Mouse (Mus musculus) testis, adult 2 months (tissue): ENCODE measurements around the gene Ldlrad3.

Experiments used
- CTCF ChIP-seq: fragments of 200-500 bp; IDR thresholded peaks from 2 replicates; pipeline ENCODE4 v1.5.1; 2012; ENCODE audit warnings: low read depth, mild to moderate bottlenecking, inconsistent platforms, low read length, moderate library complexity; ENCODE audit not compliant: control insufficient read depth, insufficient read depth, insufficient replicate concordance
- POLR2A ChIP-seq: fragments of 200-500 bp; IDR thresholded peaks from 2 replicates; pipeline ENCODE4 v1.6.1; 2012; ENCODE audit warnings: low read depth, mild to moderate bottlenecking, inconsistent platforms, low read length, moderate library complexity; ENCODE audit not compliant: control insufficient read depth

GRCm38 (mm10) chr2:101992574-101993310 lies 193.4 kb downstream of the Ldlrad3 start:
- no peak for TF ChIP-seq CTCF
- no peak for TF ChIP-seq POLR2A
